In the genomic region with DNA sequence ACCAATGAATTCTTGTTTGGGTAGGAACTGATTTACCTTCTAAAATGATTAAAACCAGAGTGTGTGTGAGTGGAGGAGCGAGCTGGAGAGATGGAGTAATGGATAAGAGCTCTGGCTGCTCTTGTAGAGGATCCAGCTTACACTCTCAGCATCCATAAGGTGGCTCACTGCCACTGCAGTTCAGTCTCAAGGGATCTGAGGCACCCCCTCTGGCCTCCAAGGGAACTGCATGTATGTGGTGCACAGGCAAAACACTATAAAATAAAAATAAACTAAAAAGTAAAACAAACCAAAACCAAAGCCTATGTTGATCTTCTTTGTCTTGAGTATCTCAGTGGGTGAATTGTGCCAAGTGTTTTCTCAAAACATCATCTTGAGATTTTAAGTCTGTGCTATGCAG, we compare ENCODE assay signal across 9 mouse cellular contexts. TPM values are rescaled to one million over a fixed set of nuclear protein-coding genes. Genes with fewer than 3 reads are reported as not detected.
DNase-seq lines count a peak whose midpoint lies in the region; ATAC-seq and TF ChIP-seq lines count a peak whose summit lies in the region.
"Had no signal": no experiment of that assay in that cellular context is flagged by ENCODE, and none has a peak within 500 bp of the region (broad histone marks: within the 10 kb centered on the region; RNA-seq: fewer than 3 reads in every experiment).

No protein-coding gene starts in this region.

- no peaks in the 10 kb centered on the region for H3K4me1 ChIP-seq in hindbrain, postnatal 0 days (ENCODE audit: insufficient read depth, low read length)

- H3K4me2 ChIP-seq in hindbrain, postnatal 0 days (ENCODE audit: low read depth, low read length) = no peak overlapping the region
- H3K4me2 ChIP-seq: heart, embryonic 15.5 days had no signal

- DNase-seq in spleen, adult 18-20 months = peak; percentile 49 to 79
- DNase-seq in spleen, adult 12 weeks (ENCODE audit: low spot score) = no peak
- DNase-seq in adipocyte (ENCODE audit: low spot score) = peak; percentile 54
- DNase-seq in embryo, embryonic 10.5 days (ENCODE audit: low spot score) = peak; percentile 81
- DNase-seq in hindbrain, postnatal 0 days (ENCODE audit: low spot score) = peak; percentile 84
- peak; percentile 73 for DNase-seq in left cerebral cortex, postnatal 4 days
- peak; percentile 85 to 87 for DNase-seq in right cerebral cortex, adult 2 months (ENCODE audit: low spot score in 2 of 2)

- no peaks in the 10 kb centered on the region for H3K27me3 ChIP-seq in hindbrain, postnatal 0 days (ENCODE audit: insufficient read depth, low read length)
- H3K27me3 ChIP-seq: heart, embryonic 15.5 days had no signal

- no peaks in the 10 kb centered on the region for H3K36me3 ChIP-seq in hindbrain, postnatal 0 days (ENCODE audit: insufficient read depth, low read length)
- H3K36me3 ChIP-seq: heart, embryonic 15.5 days had no signal

- peak; percentile 66 for ATAC-seq in hindbrain, postnatal 0 days
- no peak for ATAC-seq in erythroid progenitor cell, adult 5-6 weeks (replicated peaks; ENCODE audit: low FRiP score, poor library complexity, severe bottlenecking)

- H3K4me3 ChIP-seq in hindbrain, postnatal 0 days (ENCODE audit: low read length) = no peak overlapping the region
- H3K4me3 ChIP-seq: heart, embryonic 15.5 days had no signal

- no peaks in the 10 kb centered on the region for H3K9me3 ChIP-seq in hindbrain, postnatal 0 days (ENCODE audit: low read length)
- H3K9me3 ChIP-seq: heart, embryonic 15.5 days had no signal

- no peak overlapping the region for H3K27ac ChIP-seq in hindbrain, postnatal 0 days
- H3K27ac ChIP-seq: heart, embryonic 15.5 days had no signal

- TF ChIP-seq CTCF in hindbrain, postnatal 0 days (IDR thresholded peaks at IDR 0.05; ENCODE audit: low read depth) = peak; percentile 84

- 39% methylated on average over 1 of the region's 1 CpGs for WGBS in hindbrain, postnatal 0 days

- no peak overlapping the region for H3K9ac ChIP-seq in hindbrain, postnatal 0 days (replicated peaks; ENCODE audit: low read length)
- H3K9ac ChIP-seq: heart, embryonic 15.5 days had no signal

- intact Hi-C loops in left cerebral cortex, postnatal 4 days (cut with DNase I) = no loop called here

RNA-seq across cellular contexts. Expression of gene Cbln3, which starts 4.6 kb away (rescaled TPM):
- total RNA-seq in hindbrain, postnatal 0 days (2014; rRNA removed) = 2.1 and 5.0 TPM in 2 replicates
- 0.67 and 0.68 TPM in 2 replicates for polyA plus RNA-seq in hindbrain, postnatal 0 days (2015; fragmentation: Nextera tagmentation; extraction: Ambion mirVana)
- under 1 TPM; 0.44 to 0.74 TPM for total RNA-seq in left cerebral cortex, postnatal 4 days (2021)
- 0.42 TPM in 1 of 2 replicates, not detected in the other for total RNA-seq in erythroid progenitor cell, adult 5-6 weeks (2015; ENCODE audit: low replicate concordance)
- not detected in 2 replicates for total RNA-seq in erythroid progenitor cell, adult 5-6 weeks (2017; ENCODE audit: low replicate concordance)

RNA-seq across cellular contexts. Expression of gene Khnyn, which starts 5.1 kb away (rescaled TPM):
- total RNA-seq in hindbrain, postnatal 0 days (2014; rRNA removed) = 15.1 and 17.9 TPM in 2 replicates
- polyA plus RNA-seq in hindbrain, postnatal 0 days (2015; fragmentation: Nextera tagmentation; extraction: Ambion mirVana) = 7.0 and 7.1 TPM in 2 replicates
- 10 to 100 TPM; 12.5 to 13.4 TPM for total RNA-seq in left cerebral cortex, postnatal 4 days (2021)
- total RNA-seq in erythroid progenitor cell, adult 5-6 weeks (2015; ENCODE audit: low replicate concordance) = 3.2 and 3.8 TPM in 2 replicates
- 5.0 and 8.1 TPM in 2 replicates for total RNA-seq in erythroid progenitor cell, adult 5-6 weeks (2017; ENCODE audit: low replicate concordance)

RNA-seq across cellular contexts. Expression of gene Sdr39u1, which starts 20.5 kb away (rescaled TPM):
- 120 and 138 TPM in 2 replicates for total RNA-seq in hindbrain, postnatal 0 days (2014; rRNA removed)
- 134 and 136 TPM in 2 replicates for polyA plus RNA-seq in hindbrain, postnatal 0 days (2015; fragmentation: Nextera tagmentation; extraction: Ambion mirVana)
- 10 to 100 TPM; 63.1 to 75.9 TPM for total RNA-seq in left cerebral cortex, postnatal 4 days (2021)
- total RNA-seq in erythroid progenitor cell, adult 5-6 weeks (2015; ENCODE audit: low replicate concordance) = 5.4 and 5.9 TPM in 2 replicates
- 0.64 TPM in 1 of 2 replicates, not detected in the other for total RNA-seq in erythroid progenitor cell, adult 5-6 weeks (2017; ENCODE audit: low replicate concordance)

RNA-seq across cellular contexts. Expression of gene Nynrin, which starts 25.8 kb away (rescaled TPM):
- 33.6 and 39.3 TPM in 2 replicates for total RNA-seq in hindbrain, postnatal 0 days (2014; rRNA removed)
- 5.1 and 6.4 TPM in 2 replicates for polyA plus RNA-seq in hindbrain, postnatal 0 days (2015; fragmentation: Nextera tagmentation; extraction: Ambion mirVana)
- 10 to 100 TPM; 39.1 to 40.9 TPM for total RNA-seq in left cerebral cortex, postnatal 4 days (2021)
- total RNA-seq in erythroid progenitor cell, adult 5-6 weeks (2015; ENCODE audit: low replicate concordance) = under 0.01 and 4.2 TPM in 2 replicates
- total RNA-seq in erythroid progenitor cell, adult 5-6 weeks (2017; ENCODE audit: low replicate concordance) = 0.26 and 0.45 TPM in 2 replicates

RNA-seq across cellular contexts. Expression of gene Nfatc4, which starts 56.7 kb away (rescaled TPM):
- total RNA-seq in hindbrain, postnatal 0 days (2014; rRNA removed) = 13.9 and 21.9 TPM in 2 replicates
- 5.9 and 6.8 TPM in 2 replicates for polyA plus RNA-seq in hindbrain, postnatal 0 days (2015; fragmentation: Nextera tagmentation; extraction: Ambion mirVana)
- total RNA-seq in left cerebral cortex, postnatal 4 days (2021) = 1 to 10 TPM; 8.2 TPM
- not detected in 2 replicates for total RNA-seq in erythroid progenitor cell, adult 5-6 weeks (2015; ENCODE audit: low replicate concordance)
- not detected in 2 replicates for total RNA-seq in erythroid progenitor cell, adult 5-6 weeks (2017; ENCODE audit: low replicate concordance)

Comparison
In these comparisons a context has a peak if more than half of its experiments do, and no peak if none do; other contexts are left out.
1. RNA of gene Sdr39u1, which starts 20.5 kb away (total RNA-seq): 120 to 138 TPM in hindbrain, postnatal 0 days and 63.1 to 75.9 TPM in left cerebral cortex, postnatal 4 days; 0.64 to 5.9 TPM in erythroid progenitor cell, adult 5-6 weeks; every median in the first group is over 4 times any median in the second.